28 mouse cellular contexts compared by ENCODE assay signal in genomic region chr17:5258978-5259377, GRCm38 (mm10).
DNase-seq lines count a peak whose midpoint lies in the region; ATAC-seq and TF ChIP-seq lines count a peak whose summit lies in the region.
"Had no signal": no experiment of that assay in that cellular context is flagged by ENCODE, and none has a peak within 500 bp of the region (broad histone marks: within the 10 kb centered on the region; RNA-seq: fewer than 3 reads in every experiment).

No protein-coding gene starts in this region.

- no peak for TF ChIP-seq CTCF in layer of hippocampus, adult 2 months (conservative IDR thresholded peaks at IDR 0.05)

- TF ChIP-seq POLR2A in myocyte (IDR thresholded peaks at IDR 0.05; ENCODE audit: insufficient read length, low read depth) = no peak

- WGBS in embryonic facial prominence, embryonic 11.5 days = 72% methylated on average over 9 of the region's 9 CpGs
- WGBS in embryonic facial prominence, embryonic 10.5 days = 67% methylated on average over 9 of the region's 9 CpGs
- 59% methylated on average over 9 of the region's 9 CpGs for WGBS in midbrain, embryonic 13.5 days
- WGBS in midbrain, embryonic 15.5 days = 70% methylated on average over 9 of the region's 9 CpGs

- no peak overlapping the region for H3ac ChIP-seq in myocyte (ENCODE audit: control insufficient read depth, insufficient read length)

- H3K9me3 ChIP-seq in embryonic facial prominence, embryonic 11.5 days (replicated peaks; ENCODE audit: control insufficient read depth, low read length) = no peaks in the 10 kb centered on the region
- H3K9me3 ChIP-seq in embryonic facial prominence, embryonic 10.5 days = no peaks in the 10 kb centered on the region
- no peaks in the 10 kb centered on the region for H3K9me3 ChIP-seq in midbrain, embryonic 13.5 days
- H3K9me3 ChIP-seq in midbrain, embryonic 15.5 days = no peaks in the 10 kb centered on the region
- H3K9me3 ChIP-seq: embryonic facial prominence, embryonic 15.5 days; forebrain, embryonic 12.5 days; G1E; hindbrain, embryonic 13.5 days; neural tube, embryonic 12.5 days; stomach, embryonic 15.5 days had no signal

- no peaks in the 10 kb centered on the region for H3K79me2 ChIP-seq in myocyte (ENCODE audit: control insufficient read depth, insufficient read depth)

- H3K36me3 ChIP-seq in embryonic facial prominence, embryonic 11.5 days (replicated peaks; ENCODE audit: control insufficient read depth, insufficient read depth, low read depth, low read length) = no peaks in the 10 kb centered on the region
- H3K36me3 ChIP-seq in embryonic facial prominence, embryonic 10.5 days (replicated peaks) = peaks cover 5% of the 10 kb centered on the region
- H3K36me3 ChIP-seq in midbrain, embryonic 13.5 days = peaks cover 1% of the 10 kb centered on the region; the same call in 1 of the 2 replicates
- H3K36me3 ChIP-seq in midbrain, embryonic 15.5 days (replicated peaks) = no peaks in the 10 kb centered on the region
- no peaks in the 10 kb centered on the region for H3K36me3 ChIP-seq in myocyte (ENCODE audit: control insufficient read depth, insufficient read depth)
- H3K36me3 ChIP-seq: stomach, embryonic 15.5 days had no signal

- no peaks in the 10 kb centered on the region for H3K4me1 ChIP-seq in embryonic facial prominence, embryonic 11.5 days (ENCODE audit: control insufficient read depth, insufficient read depth, low read length)
- peaks cover 13% of the 10 kb centered on the region for H3K4me1 ChIP-seq in embryonic facial prominence, embryonic 10.5 days
- peaks cover 42% of the 10 kb centered on the region for H3K4me1 ChIP-seq in midbrain, embryonic 13.5 days (replicated peaks)
- peaks cover 47% of the 10 kb centered on the region for H3K4me1 ChIP-seq in midbrain, embryonic 15.5 days

- H3K4me3 ChIP-seq in embryonic facial prominence, embryonic 11.5 days (ENCODE audit: low read depth, low read length) = no peak overlapping the region
- H3K4me3 ChIP-seq in embryonic facial prominence, embryonic 10.5 days = no peak overlapping the region
- H3K4me3 ChIP-seq in layer of hippocampus, adult 2 months = no peak overlapping the region
- no peak overlapping the region for H3K4me3 ChIP-seq in midbrain, embryonic 13.5 days (replicated peaks)
- no peak overlapping the region for H3K4me3 ChIP-seq in midbrain, embryonic 15.5 days
- no peak overlapping the region for H3K4me3 ChIP-seq in myocyte
- H3K4me3 ChIP-seq: embryonic facial prominence, embryonic 15.5 days; forebrain, embryonic 12.5 days; hindbrain, embryonic 13.5 days; neural tube, embryonic 12.5 days; stomach, embryonic 15.5 days had no signal

- H3K27me3 ChIP-seq in embryonic facial prominence, embryonic 11.5 days (ENCODE audit: control insufficient read depth, insufficient read depth, low read length) = no peaks in the 10 kb centered on the region
- no peaks in the 10 kb centered on the region for H3K27me3 ChIP-seq in embryonic facial prominence, embryonic 10.5 days (replicated peaks; ENCODE audit: low read depth, poor library complexity, severe bottlenecking)
- peaks cover 3% of the 10 kb centered on the region; the same call in 1 of the 2 replicates for H3K27me3 ChIP-seq in midbrain, embryonic 13.5 days
- no peaks in the 10 kb centered on the region for H3K27me3 ChIP-seq in midbrain, embryonic 15.5 days (replicated peaks)
- H3K27me3 ChIP-seq in myocyte (ENCODE audit: control insufficient read depth, insufficient read depth, insufficient read length) = no peaks in the 10 kb centered on the region
- H3K27me3 ChIP-seq: embryonic facial prominence, embryonic 15.5 days; hindbrain, embryonic 13.5 days; neural tube, embryonic 12.5 days; Patski; stomach, embryonic 15.5 days had no signal

- H3K9ac ChIP-seq in embryonic facial prominence, embryonic 11.5 days (replicated peaks; ENCODE audit: low read length) = no peak overlapping the region
- no peak overlapping the region for H3K9ac ChIP-seq in midbrain, embryonic 13.5 days (replicated peaks)
- H3K9ac ChIP-seq in midbrain, embryonic 15.5 days = no peak overlapping the region
- H3K9ac ChIP-seq: embryonic facial prominence, embryonic 15.5 days; forebrain, embryonic 12.5 days; hindbrain, embryonic 13.5 days; neural tube, embryonic 12.5 days; stomach, embryonic 15.5 days had no signal

- 0 out of 2 replicates have a peak, but pooled peaks have one; percentile 34 for ATAC-seq in embryonic facial prominence, embryonic 11.5 days (replicated peaks; ENCODE audit: insufficient number of reproducible peaks, low FRiP score, low TSS enrichment, low read depth)
- 0 out of 2 replicates have a peak, but pooled peaks have one; percentile 26 for ATAC-seq in midbrain, embryonic 13.5 days
- ATAC-seq in midbrain, embryonic 15.5 days (replicated peaks) = no peak
- ATAC-seq: Patski had no signal

- DNase-seq in embryonic facial prominence, embryonic 11.5 days (ENCODE audit: low spot score) = no peak
- no peak for DNase-seq in embryonic facial prominence, embryonic 10.5 days (ENCODE audit: low spot score)
- DNase-seq in layer of hippocampus, adult 2 months (ENCODE audit: low spot score in 2 of 2) = no peak
- DNase-seq in layer of hippocampus, adult 18-20 months (ENCODE audit: low spot score in 2 of 2) = no peak
- no peak for DNase-seq in adrenal gland, postnatal 10 days
- DNase-seq: adrenal gland, postnatal 25 days; cerebellum, adult 11-12 months; cerebellum, postnatal 10 days; gastrocnemius, postnatal 10 days; heart, postnatal 4 days; kidney, adult 11 months; kidney, postnatal 36 days; layer of hippocampus, postnatal 36 days; left cerebral cortex, postnatal 4 days; lung, adult 2 months; lung, postnatal 14 days; midbrain, embryonic 14.5 days; right cerebral cortex, postnatal 25 days had no signal

- no peak overlapping the region for H3K27ac ChIP-seq in embryonic facial prominence, embryonic 11.5 days (replicated peaks; ENCODE audit: low read depth, low read length)
- no peak overlapping the region for H3K27ac ChIP-seq in embryonic facial prominence, embryonic 10.5 days (replicated peaks)
- H3K27ac ChIP-seq in layer of hippocampus, adult 2 months = peak overlapping the region; percentile 91; the same call in 1 of the 2 replicates
- H3K27ac ChIP-seq in midbrain, embryonic 13.5 days = no peak overlapping the region
- H3K27ac ChIP-seq in midbrain, embryonic 15.5 days = no peak overlapping the region
- H3K27ac ChIP-seq: embryonic facial prominence, embryonic 15.5 days; forebrain, embryonic 12.5 days; hindbrain, embryonic 13.5 days; neural tube, embryonic 12.5 days; stomach, embryonic 15.5 days had no signal

- no peak overlapping the region for H3K4me2 ChIP-seq in embryonic facial prominence, embryonic 11.5 days (ENCODE audit: low read depth, low read length)
- H3K4me2 ChIP-seq in midbrain, embryonic 13.5 days (replicated peaks) = no peak overlapping the region
- H3K4me2 ChIP-seq in midbrain, embryonic 15.5 days = no peak overlapping the region
- H3K4me2 ChIP-seq in myocyte (ENCODE audit: low read depth) = no peak overlapping the region
- H3K4me2 ChIP-seq: embryonic facial prominence, embryonic 15.5 days; forebrain, embryonic 12.5 days; hindbrain, embryonic 13.5 days; neural tube, embryonic 12.5 days; stomach, embryonic 15.5 days had no signal

TF ChIP-seq in myocyte, 11 proteins besides CTCF, POLR2A, EP300 and RAD21:
- TF ChIP-seq POLR2AphosphoS2 (IDR thresholded peaks at IDR 0.05; ENCODE audit: insufficient read length, low read depth) (no peak), REST (IDR thresholded peaks at IDR 0.05; ENCODE audit: insufficient read depth, insufficient read length) (no peak), MYOG (IDR thresholded peaks at IDR 0.05; ENCODE audit: control insufficient read depth in 1 of 3, insufficient read depth in 1 of 3, insufficient read length in 2 of 3, low read depth in 2 of 3) (peak in 1 of 3 experiments; percentile 48), MYOD1 (IDR thresholded peaks at IDR 0.05; ENCODE audit: control insufficient read depth in 1 of 3, insufficient read length in 2 of 3, low read depth in 2 of 3) (peak in 2 of 3 experiments; percentile 19 to 65), MAX (IDR thresholded peaks at IDR 0.05; ENCODE audit: low read depth) (no peak), SRF (IDR thresholded peaks at IDR 0.05; ENCODE audit: control insufficient read depth, insufficient read length, low read depth) (no peak), TCF3 (IDR thresholded peaks at IDR 0.05; ENCODE audit: insufficient read length, low read depth) (no peak), E2F4 (IDR thresholded peaks at IDR 0.05; ENCODE audit: insufficient read depth) (no peak), TCF12 (IDR thresholded peaks at IDR 0.05; ENCODE audit: insufficient read depth, poor library complexity, severe bottlenecking) (no peak), CEBPB (IDR thresholded peaks at IDR 0.05; ENCODE audit: insufficient read depth, poor library complexity, severe bottlenecking) (no peak), USF1 (IDR thresholded peaks at IDR 0.05; ENCODE audit: low read depth) (no peak)
